Mouse (Mus musculus): Measurements from ENCODE around the gene 1700049E17Rik2.
"Not testable (repeated sequence)": the region's sequence is repeated elsewhere in the genome, so short reads cannot be mapped to it uniquely, and the experiment has no call there.

The 1700049E17Rik2 gene

DNA sequence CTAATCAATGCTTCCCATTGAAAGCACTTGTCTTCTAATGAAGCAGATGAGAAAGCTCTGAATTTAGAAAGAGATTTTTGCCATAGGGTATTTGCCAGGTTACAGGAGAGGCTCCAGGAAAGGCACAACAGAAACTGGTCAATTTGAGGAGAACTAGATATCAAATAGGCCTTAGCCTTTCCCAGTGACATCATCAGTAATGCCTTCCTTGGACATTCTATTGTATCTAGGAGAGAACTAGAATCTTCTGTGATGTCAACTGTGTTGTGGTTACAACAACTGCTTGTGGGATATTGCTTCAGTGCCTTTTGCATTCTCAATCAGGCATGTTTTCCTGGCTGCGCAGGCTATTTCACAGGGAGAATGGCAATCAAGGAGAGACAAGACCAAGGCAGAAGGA lies at the start of gene 1700049E17Rik2:
Gene 1700049E17Rik2 (plus strand): TSS at position 301 of the 400 bp plus-strand sequence.
- DNase-seq (ENCODE audit: low spot score in 2 of 2), result not testable (repeated sequence)

DNA sequence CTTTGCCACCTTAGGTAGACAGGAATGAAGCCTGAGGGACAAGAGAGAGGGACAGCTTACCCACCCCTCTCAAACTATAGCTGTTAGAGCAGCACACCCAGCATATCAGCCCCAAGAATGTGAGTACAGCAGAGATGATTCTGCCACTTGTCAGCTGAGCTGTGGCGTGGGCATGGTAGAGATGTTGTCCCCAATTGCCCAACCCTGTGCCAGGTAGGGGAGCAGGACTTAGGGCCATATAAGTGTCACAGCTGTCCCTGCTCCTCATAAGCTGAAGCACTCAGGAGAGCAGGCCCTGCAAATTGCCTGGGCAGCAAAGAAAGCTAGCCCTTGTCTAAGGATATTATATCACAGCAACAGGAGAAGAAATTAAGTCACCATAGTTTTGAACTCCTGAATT lies 48.3 kb upstream of the 1700049E17Rik2 start:
- DNase-seq (ENCODE audit: low spot score in 2 of 2), result not testable (repeated sequence)

DNA sequence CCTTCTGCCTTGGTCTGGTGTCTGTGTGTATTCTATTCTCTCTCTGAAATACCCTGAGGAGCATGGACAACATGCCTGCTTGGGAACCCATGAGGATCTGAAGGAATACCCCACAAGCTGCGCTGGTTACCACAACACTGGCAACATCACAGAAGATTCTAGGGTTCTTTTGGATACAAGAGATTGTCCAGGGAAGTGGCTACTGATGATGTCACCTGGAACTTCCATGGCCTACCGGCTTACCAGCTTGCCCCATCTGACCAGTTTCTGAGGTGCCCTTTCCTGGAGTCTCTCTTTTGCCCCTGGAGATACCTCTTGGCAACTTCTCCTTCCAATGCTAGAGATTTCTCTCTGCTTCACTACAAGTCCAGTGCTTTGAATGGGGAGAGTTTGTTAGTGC lies 17.5 kb upstream of the 1700049E17Rik2 start, which contains the start of gene Gm7970:
Gene Gm7970 (minus strand): TSS at position 101 of the 400 bp plus-strand sequence.
- not testable (repeated sequence) for DNase-seq (ENCODE audit: low spot score in 2 of 2)

DNA sequence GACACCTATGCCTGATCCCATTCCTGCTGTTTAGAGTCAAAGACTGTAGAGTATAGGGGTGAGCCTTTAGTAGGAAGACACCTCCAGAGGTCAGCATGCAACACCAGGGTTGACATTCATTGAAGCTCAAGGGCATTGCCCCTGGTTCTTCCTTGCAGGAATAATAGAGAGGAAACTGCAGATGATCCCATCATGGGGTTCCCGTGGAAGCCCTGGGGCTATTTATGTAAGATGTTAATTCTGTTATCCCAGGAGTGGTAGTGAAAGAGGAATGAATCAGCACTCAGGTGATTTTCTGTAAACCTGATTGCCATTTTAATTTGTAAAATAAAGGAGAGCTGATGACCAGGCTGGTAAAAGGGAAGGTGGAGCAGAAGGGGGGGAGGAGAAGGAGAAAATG lies 13.3 kb downstream of the 1700049E17Rik2 start:
- not testable (repeated sequence) for DNase-seq (ENCODE audit: low spot score in 2 of 2)

DNA sequence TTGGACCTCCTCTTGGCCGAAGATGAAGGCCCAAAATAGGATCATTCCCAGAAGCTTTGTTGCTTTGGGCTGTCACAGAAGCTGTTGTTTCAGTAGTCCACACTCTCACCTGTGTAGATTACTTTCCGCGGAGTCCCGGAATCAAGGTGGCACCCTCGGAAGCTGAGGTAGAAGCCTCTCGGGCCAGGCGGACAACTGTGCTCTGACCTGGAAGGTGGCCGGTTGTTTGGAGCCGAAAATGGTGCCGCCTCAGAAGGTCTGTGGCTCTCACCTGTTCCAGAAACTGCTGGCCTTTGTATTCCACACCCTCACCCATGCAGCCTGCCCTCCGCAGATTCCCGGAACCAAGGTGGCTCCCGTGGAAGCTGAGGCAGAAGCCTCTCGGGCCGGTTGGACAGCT lies 27.9 kb downstream of the 1700049E17Rik2 start:
- not testable (repeated sequence) for DNase-seq (ENCODE audit: low spot score in 2 of 2)

DNA sequence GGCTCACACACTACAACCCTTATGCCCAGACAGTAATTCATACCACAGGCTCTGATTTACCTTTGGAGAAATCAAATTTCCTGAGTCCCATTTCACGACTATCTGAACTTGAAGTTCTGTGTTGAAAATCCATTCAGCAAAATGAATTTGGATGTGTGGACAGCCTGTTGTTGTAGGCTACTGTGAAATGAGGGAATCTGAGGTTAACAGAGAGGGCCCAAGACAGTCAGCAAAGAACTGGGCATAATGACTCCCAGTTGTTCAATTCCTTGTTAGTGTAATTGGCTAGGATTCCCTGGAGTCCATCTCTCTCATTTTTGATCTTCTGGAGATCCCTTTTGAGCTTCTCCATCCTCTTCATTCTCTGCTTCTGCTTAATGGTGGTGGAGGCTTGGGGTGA lies 37.7 kb downstream of the 1700049E17Rik2 start:
- DNase-seq (ENCODE audit: low spot score in 2 of 2), result not testable (repeated sequence)

DNA sequence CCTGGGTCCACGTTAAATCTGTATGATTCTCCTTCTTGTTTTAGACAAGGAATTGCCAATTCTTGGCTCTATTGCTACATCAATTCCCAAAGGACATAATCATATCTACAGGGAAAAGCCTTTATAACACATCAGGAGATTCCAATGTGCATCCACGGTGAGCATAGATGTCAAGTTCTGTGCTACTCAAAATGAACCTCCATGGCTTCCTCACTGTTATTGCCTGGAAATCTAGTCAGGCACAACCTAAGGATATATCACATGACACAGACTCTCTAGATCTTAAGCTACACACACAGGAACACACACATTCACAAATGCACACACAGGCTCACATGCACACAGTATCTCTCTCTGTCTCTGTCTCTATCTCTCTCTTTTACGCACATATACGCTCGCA lies 49.5 kb downstream of the 1700049E17Rik2 start:
- not testable (repeated sequence) for DNase-seq (ENCODE audit: low spot score in 2 of 2)

DNA sequence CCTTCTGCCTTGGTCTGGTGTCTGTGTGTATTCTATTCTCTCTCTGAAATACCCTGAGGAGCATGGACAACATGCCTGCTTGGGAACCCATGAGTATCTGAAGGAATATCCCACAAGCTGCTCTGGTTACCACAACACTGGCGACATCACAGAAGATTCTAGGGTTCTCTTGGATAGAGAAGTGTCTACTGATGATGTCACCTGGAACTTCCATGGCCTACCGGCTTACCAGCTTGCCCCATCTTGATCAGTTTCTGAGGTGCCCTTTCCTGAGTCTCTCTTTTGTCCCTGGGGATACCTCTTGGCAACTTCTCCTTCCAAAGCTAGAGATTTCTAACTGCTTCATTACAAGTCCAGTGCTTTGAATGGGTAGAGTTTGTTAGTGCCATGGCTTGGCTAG lies 51.5 kb downstream of the 1700049E17Rik2 start, which contains the start of gene Gm3072:
Gene Gm3072 (minus strand): TSS at position 101 of the 400 bp plus-strand sequence.
- not testable (repeated sequence) for DNase-seq (ENCODE audit: low spot score in 2 of 2)

DNA sequence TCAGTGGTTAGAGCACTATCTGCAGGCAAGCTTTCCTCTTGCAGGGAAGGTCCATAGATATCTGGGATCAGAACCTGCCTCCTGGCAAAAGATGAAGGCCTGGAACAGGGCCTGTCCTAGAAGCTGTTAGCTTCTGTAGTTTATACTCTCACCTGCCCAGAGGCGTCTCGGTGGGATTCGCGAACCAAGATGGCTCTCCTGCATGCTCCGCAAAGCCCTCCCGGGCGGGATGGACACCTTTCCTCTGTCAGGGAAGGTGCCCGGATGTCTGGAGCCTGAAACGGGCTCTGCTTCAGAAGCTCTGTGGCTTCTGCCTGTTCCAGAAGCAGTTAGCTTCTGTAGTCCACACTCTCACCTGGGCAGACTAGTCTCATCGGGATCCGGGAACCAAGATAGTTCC lies 57.1 kb downstream of the 1700049E17Rik2 start:
- not testable (repeated sequence) for DNase-seq (ENCODE audit: low spot score in 2 of 2)

All from natural killer cell, adult 2 months (primary cell).